Mouse (Mus musculus) kidney, postnatal 0 days (tissue): ENCODE data around the gene Mettl7a1. TPM values are rescaled to one million over a fixed set of nuclear protein-coding genes. Genes with fewer than 3 reads are reported as not detected.
"Not testable (repeated sequence)": the region's sequence is repeated elsewhere in the genome, so short reads cannot be mapped to it uniquely, and the experiment has no call there.

Experiments used
- ATAC-seq: fragments of 200-750 bp; cut with Nextera tagmentation; replicated peaks from 2 replicates; pipeline ENCODE4 v1.8.0; 2017; ENCODE audit warnings: low read depth, moderate number of reproducible peaks, moderate TSS enrichment, moderate library complexity; ENCODE audit not compliant: low FRiP score
- DNase-seq: peaks from one replicate; pipeline ENCODE4 v3.0.0-alpha.2; 2016; ENCODE audit warnings: low spot score
- H3K27ac ChIP-seq: fragments of 300-500 bp; sonication (generic); 2 replicates; pipeline ENCODE4 v1.5.1; 2014; ENCODE audit warnings: mild to moderate bottlenecking
- H3K27me3 ChIP-seq: fragments of 300-500 bp; sonication (generic); 2 replicates; pipeline ENCODE4 v1.6.1; 2014; ENCODE audit warnings: low read length, mixed read lengths; ENCODE audit not compliant: insufficient read depth
- H3K36me3 ChIP-seq: fragments of 300-500 bp; sonication (generic); 2 replicates; pipeline ENCODE4 v1.6.1; 2014; ENCODE audit warnings: low read length, mixed read lengths; ENCODE audit not compliant: insufficient read depth
- H3K4me1 ChIP-seq: fragments of 300-500 bp; sonication (generic); replicated peaks from 2 replicates; pipeline ENCODE4 v1.6.1; 2014; ENCODE audit warnings: antibody characterized with exemption, low read length, mixed read lengths; ENCODE audit not compliant: insufficient read depth
- H3K4me2 ChIP-seq: fragments of 300-500 bp; sonication (generic); 2 replicates; pipeline ENCODE4 v1.6.1; 2014; ENCODE audit warnings: mild to moderate bottlenecking, low read length, moderate library complexity, mixed read lengths
- H3K4me3 ChIP-seq: fragments of 300-500 bp; sonication (generic); replicated peaks from 2 replicates; pipeline ENCODE4 v1.5.1; 2014; ENCODE audit warnings: low read depth, low read length
- H3K9ac ChIP-seq: fragments of 300-500 bp; sonication (generic); 2 replicates; pipeline ENCODE4 v1.6.1; 2014; ENCODE audit warnings: low read depth, low read length
- H3K9me3 ChIP-seq: fragments of 300-500 bp; sonication (generic); replicated peaks from 2 replicates; pipeline ENCODE4 v1.6.1; 2016; ENCODE audit warnings: low read length, inconsistent platforms, mixed read lengths
- CTCF ChIP-seq: IDR thresholded peaks from 2 replicates; pipeline ENCODE4 v1.5.1; 2016; ENCODE audit warnings: antibody characterized with exemption, low read depth, mild to moderate bottlenecking, moderate library complexity
- WGBS: fragments of 180-500 bp; shearing (Covaris S2); extraction: QIAGEN DNeasy Blood & Tissue Kit; methylation state at CpG from one replicate; pipeline ENCODE4 v1.1.7; 2014; 5-methylcytosine and 5-hydroxymethylcytosine counted together
- polyA plus RNA-seq: library from polyadenylated mRNA; unstranded; fragments of >200 nt; fragmentation: Nextera tagmentation; extraction: Ambion mirVana; gene quantifications from 2 replicates; pipeline ENCODE4 v1.2.1, GENCODE M21; 2015

Mettl7a1 gene
- polyA plus RNA-seq = 14.3 and 15.0 TPM in 2 replicates

- TF ChIP-seq CTCF = no peak
- peak within 1 kb of the TSS; percentile 93 for H3K27ac ChIP-seq
- WGBS = 2% methylated on average over 19 of the region's 30 CpGs
- peak within 1 kb of the TSS; percentile 70 for H3K4me2 ChIP-seq
- DNase-seq = peak; percentile 87
- no peaks in the 10 kb centered on the region for H3K36me3 ChIP-seq
- peak; percentile 81 for ATAC-seq
- no peaks in the 10 kb centered on the region for H3K9me3 ChIP-seq
- peak within 1 kb of the TSS; percentile 43 for H3K4me3 ChIP-seq
- no peaks in the 10 kb centered on the region for H3K27me3 ChIP-seq
- H3K4me1 ChIP-seq = no peaks in the 10 kb centered on the region
- peak within 1 kb of the TSS; percentile 63 for H3K9ac ChIP-seq
Observed at GRCm38 (mm10) chr15:100304019-100304991, at the start of gene Mettl7a1. TSS of gene Mettl7a1 (plus strand) at chr15:100304140.

DNA sequence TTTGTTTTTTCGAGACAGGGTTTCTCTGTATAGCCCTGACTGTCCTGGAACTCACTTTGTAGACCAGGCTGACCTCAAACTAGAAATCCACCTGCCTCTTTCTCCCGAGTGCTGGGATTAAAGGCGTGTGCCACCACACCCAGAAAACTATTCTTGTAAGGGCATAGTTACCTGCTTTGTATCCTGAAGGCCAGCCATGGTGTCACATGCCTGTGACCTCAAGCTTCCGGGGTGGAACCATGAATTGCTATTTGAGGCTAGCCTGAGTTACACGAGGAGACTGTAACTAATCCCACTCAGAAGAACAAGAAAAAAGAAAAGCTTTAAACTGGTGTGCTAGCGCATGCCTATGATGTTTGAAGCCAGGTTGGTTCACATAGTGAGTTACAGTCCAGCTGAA is 47.6 kb upstream of the Mettl7a1 start:
- DNase-seq (no peak), ATAC-seq (no peak)
- Histone ChIP-seq H3K27me3 (no peaks in the 10 kb centered on the region), H3K9ac (no peak overlapping the region), H3K9me3 (no peaks in the 10 kb centered on the region), H3K4me1 (no peaks in the 10 kb centered on the region), H3K4me2 (no peak overlapping the region), H3K4me3 (no peak overlapping the region), H3K36me3 (peaks cover 66% of the 10 kb centered on the region), H3K27ac (no peak overlapping the region)
- 85% methylated on average over 6 of the region's 6 CpGs for WGBS
- TF ChIP-seq CTCF = no peak

- Histone ChIP-seq H3K36me3 (peaks cover 61% of the 10 kb centered on the region), H3K27ac (no peak overlapping the region), H3K9me3 (no peaks in the 10 kb centered on the region), H3K4me3 (no peak overlapping the region), H3K4me2 (no peak overlapping the region), H3K27me3 (no peaks in the 10 kb centered on the region), H3K4me1 (no peaks in the 10 kb centered on the region), H3K9ac (no peak overlapping the region)
- no peak for TF ChIP-seq CTCF
- no peak for ATAC-seq
- WGBS = 83% methylated on average over 5 of the region's 5 CpGs
- DNase-seq = no peak
Observed at GRCm38 (mm10) chr15:100257305-100257704, 46.6 kb upstream of the Mettl7a1 start.

- ATAC-seq (no peak), DNase-seq (no peak)
- TF ChIP-seq CTCF = no peak
- Histone ChIP-seq H3K27ac (no peak overlapping the region), H3K9ac (no peak overlapping the region), H3K4me3 (no peak overlapping the region), H3K4me1 (no peaks in the 10 kb centered on the region), H3K4me2 (no peak overlapping the region), H3K9me3 (no peaks in the 10 kb centered on the region), H3K36me3 (peaks cover 50% of the 10 kb centered on the region), H3K27me3 (no peaks in the 10 kb centered on the region)
- WGBS = 94% methylated on average over 7 of the region's 7 CpGs
Observed at GRCm38 (mm10) chr15:100258646-100259425, 45.1 kb upstream of the Mettl7a1 start.

DNA sequence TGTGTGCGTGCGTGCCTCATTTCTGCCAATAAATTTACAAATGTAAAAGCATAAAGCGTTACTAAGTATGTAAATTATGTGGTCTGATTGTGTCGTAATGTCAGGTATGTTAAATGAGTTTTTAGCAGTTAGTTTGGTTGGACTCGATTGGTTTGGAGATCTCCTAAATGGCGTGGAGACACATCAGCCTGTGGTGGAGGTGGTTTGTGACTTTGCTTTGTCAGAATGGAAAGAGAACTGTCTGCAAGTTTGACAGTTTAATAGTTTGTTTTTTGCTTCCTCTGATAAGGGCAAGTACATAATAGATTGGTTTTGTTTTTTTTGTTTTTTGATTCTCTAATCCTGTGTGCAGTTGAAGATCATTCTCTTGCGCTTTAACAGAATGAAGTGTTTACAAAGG is 43.6 kb upstream of the Mettl7a1 start:
- peaks cover 35% of the 10 kb centered on the region for H3K36me3 ChIP-seq
- not testable (repeated sequence) for H3K27ac ChIP-seq, ATAC-seq, H3K9ac ChIP-seq, H3K4me3 ChIP-seq, H3K4me1 ChIP-seq, H3K27me3 ChIP-seq, H3K4me2 ChIP-seq, DNase-seq, H3K9me3 ChIP-seq
- 87% methylated on average over 6 of the region's 7 CpGs for WGBS

GRCm38 (mm10) chr15:100263246-100263905 is 40.6 kb upstream of the Mettl7a1 start:
- Histone ChIP-seq H3K9ac (no peak overlapping the region), H3K4me1 (no peaks in the 10 kb centered on the region), H3K36me3 (peaks cover 12% of the 10 kb centered on the region), H3K4me2 (no peak overlapping the region), H3K27me3 (no peaks in the 10 kb centered on the region), H3K9me3 (no peaks in the 10 kb centered on the region), H3K4me3 (no peak overlapping the region), H3K27ac (no peak overlapping the region)
- DNase-seq = peak; percentile 72
- ATAC-seq = no peak
- WGBS = 28% methylated on average over 4 of the region's 4 CpGs
- peak; percentile 67 for TF ChIP-seq CTCF
